Mouse (Mus musculus): Measurements from ENCODE around the gene Eif2b2. TPM values are rescaled to one million over a fixed set of nuclear protein-coding genes. Genes with fewer than 3 reads are reported as not detected.

Gene Eif2b2
- 26.4 and 33.8 TPM in 2 replicates for total RNA-seq (2015)
- total RNA-seq (2017), result 43.8 and 68.9 TPM in 2 replicates

DNA sequence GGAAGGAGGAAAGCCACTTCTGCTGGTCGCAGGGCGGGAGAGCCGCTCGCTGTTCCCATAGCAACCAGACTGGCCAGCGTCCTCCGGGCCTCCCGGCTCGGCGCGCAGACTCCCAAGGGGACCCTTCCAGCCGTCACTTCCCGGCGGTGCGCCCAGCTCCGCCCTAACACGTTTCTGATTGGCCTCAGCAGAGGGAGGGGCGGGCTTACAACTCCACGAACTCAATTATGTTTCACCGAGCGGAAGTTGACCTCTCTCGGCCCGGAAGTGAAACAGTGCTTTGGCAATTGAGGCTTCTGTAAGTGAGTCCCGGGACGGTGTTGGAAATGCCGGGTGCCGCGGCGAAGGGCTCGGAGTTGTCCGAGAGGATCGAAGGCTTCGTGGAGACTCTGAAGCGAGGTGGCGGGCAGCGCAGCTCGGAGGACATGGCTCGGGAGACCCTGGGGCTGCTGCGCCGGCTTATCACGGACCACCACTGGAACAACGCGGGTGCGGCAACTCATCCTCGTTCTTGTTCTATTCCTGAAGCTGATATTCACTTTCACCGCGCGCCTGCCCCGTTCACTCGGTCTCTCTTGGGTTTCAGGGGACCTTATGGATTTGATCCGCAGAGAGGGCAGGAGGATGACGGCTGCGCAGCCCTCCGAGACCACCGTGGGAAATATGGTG lies at the start of gene Eif2b2:
Eif2b2 (plus strand) TSS at position 246 of the 669 bp plus-strand sequence.
- ATAC-seq (ENCODE audit: poor library complexity, severe bottlenecking), result peak; percentile 99

DNA sequence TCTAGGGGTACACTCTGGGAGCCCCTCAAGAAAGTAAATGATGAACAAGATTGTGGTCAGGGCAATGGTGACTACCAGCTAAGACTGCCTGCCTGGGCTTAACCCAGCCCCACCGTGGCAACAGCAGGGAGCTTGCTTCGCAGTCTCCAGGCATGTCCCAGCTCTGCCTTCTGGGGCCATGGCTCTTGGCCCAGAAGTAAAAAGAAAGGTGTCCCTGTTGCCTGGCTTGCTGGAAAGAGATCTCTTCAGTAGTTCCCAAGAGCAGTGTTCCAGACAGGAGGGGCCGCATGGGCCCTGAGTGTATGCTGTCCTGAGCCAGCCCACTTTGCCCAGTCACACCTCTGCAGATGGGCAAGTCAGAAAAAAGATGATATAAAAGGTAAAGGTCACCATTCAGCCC lies 49.4 kb upstream of the Eif2b2 start:
- no peak for ATAC-seq (ENCODE audit: poor library complexity, severe bottlenecking)

DNA sequence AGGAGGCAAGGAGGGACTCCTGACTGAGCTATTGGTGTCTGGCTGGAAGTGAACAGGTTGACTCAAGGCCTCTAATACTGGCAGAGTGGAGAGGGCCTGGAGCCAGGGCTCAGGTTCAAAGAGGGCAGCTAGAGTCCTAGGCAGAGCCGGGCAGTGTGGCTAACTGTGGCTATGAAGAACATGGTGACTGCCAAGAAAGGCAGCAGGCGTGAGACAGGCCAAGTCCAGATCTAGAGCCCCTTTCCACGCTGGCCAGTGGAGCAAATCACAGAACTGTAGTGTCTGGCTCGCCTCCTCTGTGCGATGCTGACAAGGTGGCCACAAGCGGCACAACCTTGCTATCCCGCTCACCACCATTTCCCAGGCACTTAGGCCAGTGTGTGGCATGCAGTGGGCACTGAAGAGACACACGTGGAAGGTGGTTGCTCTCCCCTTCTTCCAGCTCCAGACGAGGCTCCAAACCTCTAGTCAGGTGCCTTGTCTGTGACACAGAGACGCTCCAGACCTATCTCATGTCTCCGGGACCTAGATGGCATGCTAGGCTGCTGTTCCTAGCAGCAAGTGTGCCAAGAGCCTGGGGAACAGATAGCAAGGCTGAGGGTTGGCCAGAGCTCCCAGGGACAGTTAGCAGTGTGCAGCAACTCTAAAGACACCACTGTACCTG lies 48.9 kb upstream of the Eif2b2 start:
- ATAC-seq (ENCODE audit: poor library complexity, severe bottlenecking), result no peak

DNA sequence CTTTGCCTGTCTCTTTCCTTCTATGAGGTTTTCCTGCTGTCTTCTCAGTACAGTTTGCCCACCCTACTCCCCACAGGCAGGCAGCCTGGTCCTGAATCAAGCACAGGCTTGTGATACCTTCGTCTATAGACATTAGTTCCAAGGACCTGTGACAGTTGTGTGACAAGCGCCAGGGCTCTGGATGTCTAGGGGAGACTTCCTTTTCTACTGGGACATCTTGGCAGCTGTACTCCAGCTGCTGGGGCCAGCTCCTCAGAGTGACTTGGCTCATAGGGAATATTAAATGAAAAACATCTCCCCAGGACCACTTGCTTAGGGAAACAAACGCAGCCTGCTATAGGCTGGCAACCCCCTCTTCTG lies 48.4 kb upstream of the Eif2b2 start:
- no peak for ATAC-seq (ENCODE audit: poor library complexity, severe bottlenecking)

DNA sequence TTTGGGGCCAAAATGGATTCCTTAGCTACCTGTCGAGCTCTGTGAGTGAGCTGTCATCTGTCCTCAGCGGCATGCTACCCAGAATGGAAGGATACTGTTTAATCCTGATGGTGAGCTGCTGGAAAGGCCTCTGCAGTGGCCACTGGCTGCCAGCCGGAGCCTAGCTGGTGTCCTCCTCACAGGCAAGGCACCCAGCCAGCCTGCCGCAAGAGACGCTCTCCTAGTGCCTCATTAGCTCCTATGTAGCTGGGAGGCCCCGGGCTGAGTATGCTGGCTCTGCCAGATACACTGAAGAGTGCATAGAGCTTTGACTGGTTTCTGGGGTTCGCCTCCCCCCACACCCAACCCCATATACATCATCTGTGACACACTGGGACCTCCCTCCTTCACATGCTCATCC lies 45.3 kb upstream of the Eif2b2 start:
- no peak for ATAC-seq (ENCODE audit: poor library complexity, severe bottlenecking)

DNA sequence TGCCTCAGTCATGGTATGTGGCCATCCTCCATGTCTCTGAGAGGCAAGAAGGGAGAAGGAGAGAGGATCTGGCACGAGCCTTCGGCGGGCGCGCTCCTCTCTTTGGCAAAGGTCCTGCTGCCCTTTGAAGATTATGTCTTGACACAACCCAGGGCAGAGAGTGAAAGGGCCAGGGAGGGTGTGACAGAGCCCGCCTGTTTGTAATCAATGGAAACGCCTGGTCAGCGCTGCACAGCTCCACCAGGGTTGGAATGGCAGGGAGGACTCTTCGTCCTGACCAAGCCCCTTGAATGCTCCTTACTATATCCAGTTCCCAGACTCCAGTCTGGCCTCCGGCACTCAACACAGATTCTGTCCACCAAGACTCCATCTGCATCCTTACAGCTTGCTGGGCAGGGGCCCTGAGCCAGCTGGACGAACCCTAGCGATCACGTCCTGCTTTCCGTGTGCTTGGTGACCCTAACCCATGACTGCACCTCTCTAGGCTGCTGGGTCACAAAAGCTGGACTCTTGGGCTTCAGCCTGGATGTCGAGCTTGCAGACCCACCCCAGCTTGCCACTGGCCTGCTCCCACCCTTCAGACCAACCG lies 44.1 kb upstream of the Eif2b2 start:
- no peak for ATAC-seq (ENCODE audit: poor library complexity, severe bottlenecking)

DNA sequence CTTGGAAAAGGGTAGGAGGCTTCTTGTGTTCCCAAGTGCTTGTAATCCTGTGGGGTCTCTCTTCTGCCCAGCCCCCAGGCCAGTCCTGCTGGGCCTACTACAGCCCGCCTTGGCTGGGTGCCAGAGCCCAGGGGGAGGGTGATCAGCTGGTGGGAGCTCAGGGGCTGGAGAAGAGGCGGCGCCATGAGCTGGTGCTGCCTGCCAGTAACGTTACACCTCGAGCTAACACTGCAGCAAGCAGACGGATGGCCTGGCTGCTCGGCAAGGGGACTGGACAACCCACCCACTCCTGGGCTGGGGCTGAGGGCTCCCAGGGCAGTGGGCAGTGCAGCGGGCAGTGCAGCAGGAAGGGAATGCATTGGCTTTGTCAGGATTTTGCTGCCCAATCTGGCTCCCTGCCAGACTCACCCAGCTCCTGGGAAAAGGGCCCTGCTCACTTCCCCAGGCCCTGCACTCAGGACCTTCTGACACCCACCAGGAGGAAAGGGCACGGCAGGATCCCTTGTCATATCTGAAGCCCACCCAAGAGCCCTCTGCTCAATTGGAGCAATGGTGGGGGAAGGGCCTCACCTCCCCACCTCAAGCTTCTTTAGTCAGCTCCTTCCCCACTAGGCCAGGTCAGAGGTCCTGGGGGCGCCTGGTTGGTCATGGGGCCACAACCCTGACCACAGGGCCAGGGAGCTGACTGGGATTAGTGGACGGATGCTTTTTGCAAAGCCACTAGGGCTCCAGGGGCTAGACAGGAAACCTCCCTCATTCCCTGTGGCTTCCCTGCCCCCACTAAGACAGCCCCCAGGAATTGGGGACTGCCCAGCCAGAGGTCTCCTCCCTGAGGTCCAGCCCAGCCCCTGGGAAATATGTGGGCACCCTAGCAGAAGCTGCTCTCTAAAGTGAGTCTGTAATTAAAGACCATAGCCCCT lies 43.1 kb upstream of the Eif2b2 start:
- ATAC-seq (ENCODE audit: poor library complexity, severe bottlenecking), result no peak

DNA sequence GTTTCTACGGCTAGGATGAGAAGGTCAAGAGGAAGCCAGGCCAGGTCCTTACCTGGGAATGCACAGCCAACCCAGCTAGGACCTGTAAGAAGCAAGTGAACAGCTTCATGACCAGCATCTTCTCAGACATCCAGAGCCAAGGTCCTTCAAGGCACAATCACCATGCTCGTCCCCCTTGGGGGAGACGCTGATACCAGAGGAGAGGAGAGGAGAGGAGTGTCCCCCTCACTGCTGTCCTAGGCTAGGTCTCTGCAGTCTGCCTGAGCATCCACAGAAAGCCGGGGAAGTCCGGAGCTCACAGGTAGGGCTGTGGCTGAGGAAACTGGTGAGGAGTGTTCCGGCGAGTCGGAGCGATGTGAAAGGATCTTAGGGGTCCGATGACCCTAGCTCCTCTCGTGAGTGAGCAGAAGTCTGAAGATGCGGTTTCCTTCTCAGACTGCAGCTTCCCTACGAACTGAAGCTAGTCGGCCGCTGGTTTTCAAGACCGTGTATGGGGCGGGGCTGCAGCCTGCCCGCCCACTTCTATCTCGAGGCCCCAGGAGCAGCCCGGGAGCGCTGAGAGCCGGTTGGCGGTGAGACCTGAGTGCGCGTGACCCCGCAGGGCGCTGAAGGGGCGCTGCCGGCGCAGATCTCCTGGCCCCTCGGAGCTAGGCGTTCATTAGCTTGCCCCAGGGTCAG lies 42.3 kb upstream of the Eif2b2 start:
- ATAC-seq (ENCODE audit: poor library complexity, severe bottlenecking), result peak; percentile 79

DNA sequence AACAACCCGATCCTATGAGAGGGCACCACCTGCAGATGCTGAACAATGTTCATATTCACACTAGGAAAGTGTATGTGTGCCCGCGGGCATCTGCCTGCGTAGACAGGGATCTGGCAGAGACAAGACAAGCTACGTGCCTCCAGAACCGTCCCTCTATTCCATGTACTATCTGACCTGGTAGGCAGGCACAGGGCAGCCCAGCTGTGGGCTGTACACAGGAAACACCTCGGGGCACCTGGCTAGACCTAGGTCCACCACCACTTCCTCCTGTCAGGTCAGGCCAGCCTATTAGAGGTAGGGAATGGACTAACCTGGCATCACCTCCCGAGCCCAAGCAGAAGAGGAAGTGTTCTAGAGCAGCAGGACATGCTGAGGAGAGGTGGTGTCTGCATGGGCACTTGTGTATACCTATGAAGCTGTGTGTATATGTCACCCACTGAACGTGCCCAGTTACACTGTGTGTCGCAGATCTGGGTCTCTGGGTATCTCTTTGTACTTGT lies 41.5 kb upstream of the Eif2b2 start, which contains the start of gene Pgf:
Pgf (minus strand) TSS at position 51 of the 500 bp plus-strand sequence.
- peak; percentile 74 for ATAC-seq (ENCODE audit: poor library complexity, severe bottlenecking)

DNA sequence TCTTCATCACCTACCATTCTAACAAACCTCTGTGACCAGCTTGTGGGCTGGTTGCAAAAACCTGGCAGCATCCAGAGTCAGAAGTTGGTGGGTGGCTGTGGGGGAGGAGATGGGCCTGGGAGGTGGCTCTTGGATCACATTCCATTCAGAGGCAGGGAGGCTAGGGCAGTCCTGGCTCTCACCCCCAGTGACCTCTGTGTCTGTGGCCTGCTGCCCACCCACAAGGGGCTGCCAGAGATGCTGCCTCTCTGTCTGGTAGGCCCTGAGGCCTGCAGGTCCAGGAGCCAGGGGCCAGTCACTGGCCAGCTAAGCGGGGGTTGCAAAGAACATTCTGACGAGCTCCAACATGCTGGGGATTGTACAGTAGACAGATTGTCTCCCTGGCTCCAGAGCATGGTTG lies 41.0 kb upstream of the Eif2b2 start:
- no peak for ATAC-seq (ENCODE audit: poor library complexity, severe bottlenecking)

DNA sequence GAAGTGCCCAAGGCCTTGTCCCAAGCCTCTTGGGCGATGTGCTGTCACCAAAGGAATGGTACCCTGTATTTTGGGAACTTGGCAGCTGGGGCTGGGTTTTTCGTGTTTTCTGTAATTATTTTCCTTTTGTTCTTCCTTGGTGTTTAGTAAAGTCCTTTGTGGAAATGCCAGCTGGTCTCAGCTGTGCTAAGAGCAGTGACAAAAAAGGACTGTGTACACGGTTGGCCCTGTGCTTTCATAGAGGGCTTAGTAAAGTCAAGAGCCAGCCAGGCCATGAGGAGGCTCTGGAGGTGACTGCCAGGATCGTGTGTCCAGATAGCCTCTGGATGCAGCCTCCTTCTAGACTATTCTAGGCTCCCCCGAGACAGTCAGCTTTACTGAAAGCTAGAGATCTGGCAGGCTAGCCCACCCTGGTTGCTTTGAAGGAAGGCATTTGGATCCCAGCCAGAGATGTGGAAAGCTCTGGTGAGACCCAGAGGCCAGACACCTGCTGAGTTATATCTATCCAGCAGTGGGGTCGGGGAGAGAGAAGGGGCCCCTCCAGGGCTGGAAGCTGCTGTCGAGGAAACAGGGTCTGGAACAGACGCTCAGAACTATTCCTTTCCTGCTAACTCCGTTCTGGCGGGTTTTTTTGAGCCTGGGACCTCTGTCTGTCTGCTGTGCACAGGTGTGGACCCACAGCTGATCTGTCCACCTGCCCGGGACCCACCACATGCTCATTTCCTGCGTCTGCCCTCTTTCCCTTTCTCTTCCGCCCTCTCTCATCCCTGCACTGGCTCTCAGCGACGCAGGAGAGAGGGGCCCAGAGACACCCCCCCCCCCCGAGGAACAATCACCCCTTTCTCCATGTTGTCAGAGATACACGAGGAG lies 37.6 kb upstream of the Eif2b2 start:
- ATAC-seq (ENCODE audit: poor library complexity, severe bottlenecking), result no peak

DNA sequence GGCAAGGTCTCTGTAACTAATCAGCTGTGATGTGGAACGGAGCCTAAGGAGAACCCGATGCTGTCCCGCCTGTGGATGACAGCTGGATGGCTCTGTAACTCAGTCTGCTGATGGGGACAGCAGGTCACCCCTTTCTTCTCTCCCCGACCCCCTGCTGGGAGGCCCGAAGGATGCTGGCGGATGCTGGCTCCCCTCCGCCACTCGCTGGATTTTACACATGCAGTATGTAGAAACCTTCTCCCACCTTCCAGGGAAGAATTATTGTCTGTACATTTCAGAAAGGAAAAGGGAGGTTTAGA lies 37.0 kb upstream of the Eif2b2 start:
- no peak for ATAC-seq (ENCODE audit: poor library complexity, severe bottlenecking)

DNA sequence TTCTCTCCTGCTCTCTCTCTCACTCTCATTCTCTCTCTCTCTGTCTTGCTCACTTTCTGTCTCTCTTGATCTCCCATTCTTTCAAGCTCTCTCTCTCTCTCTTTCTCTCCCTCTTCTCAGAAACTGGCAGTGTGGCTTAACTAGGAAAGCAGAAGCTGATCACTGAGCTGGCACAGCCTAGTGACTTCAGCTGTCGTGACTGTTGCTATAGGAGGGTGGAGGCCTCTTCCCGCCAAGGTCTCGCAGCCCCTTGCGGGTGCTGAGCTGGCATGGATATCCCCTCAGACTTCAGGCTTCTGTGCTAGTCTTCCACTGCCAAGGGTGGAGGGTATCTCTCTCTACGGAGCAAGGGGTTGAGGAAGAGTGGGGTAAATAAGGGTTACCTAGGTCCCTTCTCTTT lies 36.4 kb upstream of the Eif2b2 start:
- ATAC-seq (ENCODE audit: poor library complexity, severe bottlenecking), result no peak

DNA sequence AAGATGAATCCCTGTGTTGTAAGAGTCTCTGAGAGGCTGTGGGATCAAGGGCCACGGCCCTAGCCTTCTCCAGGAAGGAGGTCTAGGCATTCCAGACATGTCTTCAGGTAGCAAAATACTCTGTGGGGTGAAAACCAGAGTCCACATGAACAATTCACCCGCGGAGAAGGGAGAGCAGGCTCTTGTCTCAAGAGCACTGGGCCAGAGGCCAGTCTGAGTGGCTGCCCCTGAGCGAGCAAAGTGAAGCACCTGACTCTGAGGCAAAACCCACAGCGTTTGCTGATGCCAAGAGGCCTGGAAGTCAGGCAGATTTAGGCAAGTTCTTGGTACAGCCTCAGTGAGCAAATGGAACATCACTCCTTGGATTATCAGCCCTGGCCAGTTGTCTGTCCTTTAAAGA lies 35.2 kb upstream of the Eif2b2 start:
- ATAC-seq (ENCODE audit: poor library complexity, severe bottlenecking), result no peak

DNA sequence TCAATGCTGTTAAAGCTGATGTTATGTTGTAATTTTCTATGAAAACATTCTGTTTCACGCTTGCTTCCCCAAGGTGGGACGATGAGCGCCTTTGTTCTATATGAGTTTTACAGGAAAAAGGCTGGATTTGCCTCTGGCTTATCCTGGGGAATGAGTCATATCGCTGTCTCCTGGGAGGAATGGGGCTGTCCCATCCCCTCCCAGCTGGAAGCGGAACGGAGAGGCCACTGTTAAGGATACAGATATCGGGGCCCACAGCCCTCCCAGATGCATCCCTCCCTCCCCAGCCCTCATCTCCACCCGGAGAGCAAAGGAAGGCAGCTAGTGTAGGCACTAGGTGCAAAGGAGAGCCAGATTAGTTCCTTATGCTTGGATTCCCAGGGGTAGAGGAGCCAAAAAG lies 33.5 kb upstream of the Eif2b2 start:
- ATAC-seq (ENCODE audit: poor library complexity, severe bottlenecking), result no peak

DNA sequence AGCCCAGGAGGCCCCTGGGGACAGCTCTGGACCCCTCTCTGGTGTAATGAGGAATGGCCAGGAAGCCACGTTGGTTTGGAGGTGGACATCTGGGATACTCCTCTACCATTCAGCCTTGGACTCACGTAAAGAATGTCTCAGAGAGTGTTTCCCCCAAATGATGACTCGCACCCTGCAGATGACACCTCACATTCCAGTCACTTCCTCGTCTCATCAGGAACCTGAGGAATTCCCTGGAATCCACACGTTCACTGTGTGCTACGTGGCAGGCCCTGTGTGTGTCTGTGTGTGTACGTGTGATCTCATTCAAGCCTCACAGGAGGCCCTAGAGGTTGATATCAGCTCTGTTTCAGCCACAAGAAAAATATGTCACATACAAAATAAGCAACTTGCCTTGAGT lies 32.9 kb upstream of the Eif2b2 start:
- ATAC-seq (ENCODE audit: poor library complexity, severe bottlenecking), result no peak

DNA sequence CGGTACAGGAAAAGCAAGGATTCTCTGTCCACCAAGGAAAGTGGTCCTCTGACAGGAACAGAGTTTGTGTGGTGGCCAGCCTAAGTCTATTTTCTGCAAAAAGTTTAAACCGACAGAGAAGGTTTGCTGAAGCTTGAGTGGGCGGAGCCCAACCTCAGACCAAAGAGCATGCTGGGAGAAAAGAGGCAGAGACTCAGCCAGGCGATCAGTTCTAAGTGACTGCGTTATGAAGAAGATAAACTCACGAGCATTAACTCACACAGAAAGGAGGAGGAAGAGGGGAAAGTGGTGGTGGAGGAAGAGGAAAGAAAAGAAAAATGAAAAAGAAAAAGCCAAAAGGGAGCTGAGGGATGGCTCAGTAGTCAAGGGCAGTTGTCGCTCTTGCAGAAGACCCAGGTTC lies 29.0 kb upstream of the Eif2b2 start:
- no peak for ATAC-seq (ENCODE audit: poor library complexity, severe bottlenecking)

DNA sequence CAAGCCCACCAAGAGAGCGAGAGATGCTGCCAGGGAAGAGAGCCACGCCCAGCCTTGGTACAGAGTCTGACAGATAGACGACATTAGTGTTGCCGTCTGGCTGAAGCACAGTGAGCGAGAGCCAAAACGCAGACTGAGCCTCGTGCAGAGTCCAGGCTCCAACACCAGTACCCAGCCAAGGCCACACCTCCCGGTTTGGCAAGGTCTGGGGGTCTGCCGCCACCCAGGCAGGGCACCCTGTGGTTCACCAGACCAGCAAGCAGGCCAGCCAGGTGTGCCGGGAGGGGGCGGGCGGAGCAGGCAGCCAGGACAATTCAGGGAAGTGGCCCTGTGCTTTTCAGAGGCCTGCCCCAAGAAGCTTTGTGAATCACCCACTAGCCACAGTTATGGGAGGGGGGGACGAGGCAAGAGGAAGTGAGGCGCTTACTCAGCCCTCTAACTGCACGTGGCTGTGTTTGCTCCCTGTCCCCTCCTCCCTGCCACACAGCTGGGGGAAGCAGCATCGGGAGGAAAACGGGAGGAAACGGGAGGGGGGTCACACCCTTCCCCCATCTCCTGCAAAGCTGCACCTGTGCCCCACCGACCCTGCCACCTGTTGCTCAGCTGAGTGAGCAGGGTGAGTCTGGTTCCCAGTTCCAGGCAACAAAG lies 26.7 kb upstream of the Eif2b2 start:
- peak; percentile 91 for ATAC-seq (ENCODE audit: poor library complexity, severe bottlenecking)

DNA sequence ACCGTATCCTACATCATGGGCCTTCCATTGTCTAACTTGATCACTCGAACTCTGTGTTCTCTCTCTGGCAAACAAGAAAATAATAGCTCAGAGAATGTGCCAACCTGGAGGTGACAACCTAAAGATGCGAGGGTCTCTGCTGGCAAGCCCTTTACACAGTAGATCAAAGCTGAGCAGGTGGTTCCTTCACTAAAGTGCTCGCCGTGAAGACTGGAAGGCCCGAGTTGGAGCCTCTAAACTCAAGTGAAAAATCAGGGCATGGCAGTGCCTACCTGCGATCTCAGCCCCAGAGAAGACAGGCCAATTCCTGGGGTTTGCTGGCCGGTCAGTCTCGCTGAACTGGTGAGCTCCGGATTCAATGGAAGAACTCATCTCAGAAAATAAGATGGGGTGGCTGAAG lies 26.1 kb upstream of the Eif2b2 start:
- ATAC-seq (ENCODE audit: poor library complexity, severe bottlenecking), result no peak
